Mouse (Mus musculus) inflammation-experienced regulatory T-cells (primary cell): ENCODE results near the gene Epha4. TPM values are rescaled to one million over a fixed set of nuclear protein-coding genes. Genes with fewer than 3 reads are reported as not detected.

Experiments
- polyA plus RNA-seq, 2 experiments: library from polyadenylated mRNA; unstranded; fragments of 100-300 nt; shearing (Covaris generic); gene quantifications; one replicate each; pipeline ENCODE4 v1.2.1; 2017

The Epha4 gene
- polyA plus RNA-seq = under 1 TPM; 0.08 to 0.87 TPM

DNA sequence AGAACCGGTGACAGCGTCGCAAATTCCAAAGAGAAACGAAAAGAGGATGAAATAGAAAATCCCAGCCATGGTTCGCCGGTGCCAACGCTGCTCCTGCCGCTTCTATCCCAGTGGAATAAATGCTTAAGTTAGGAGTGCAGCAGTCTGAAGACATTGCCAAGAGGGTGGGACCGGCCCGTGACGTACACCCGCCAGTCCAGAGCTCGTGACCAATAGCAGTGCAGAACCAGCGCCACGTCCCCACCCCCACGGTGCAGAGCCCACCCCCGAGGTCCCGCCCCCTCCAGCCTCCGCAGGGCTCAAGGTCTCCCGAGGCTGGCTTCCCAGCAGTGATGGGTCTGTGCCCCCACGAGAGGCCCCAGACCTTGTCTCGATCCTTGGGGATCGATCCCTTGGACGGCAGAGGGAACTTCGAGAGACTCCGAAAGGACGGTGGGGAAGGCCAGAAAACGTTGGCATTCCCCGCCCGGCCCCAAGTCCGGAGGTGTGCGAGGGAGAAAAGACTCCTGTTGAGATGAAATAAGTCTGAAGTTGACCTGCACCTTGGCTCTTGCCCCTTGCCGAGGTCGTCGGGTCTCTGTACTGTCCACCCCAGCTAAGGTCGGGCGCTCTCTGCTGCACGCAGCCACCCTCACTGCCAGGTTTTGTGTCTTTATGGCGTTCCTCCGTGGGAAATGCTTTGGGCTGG, at the start of gene Epha4:
Gene Epha4, minus strand, starts transcription at position 126 of the 688 bp plus-strand sequence.

